ENCODE assay signal across 8 mouse cellular contexts in genomic region chr6:30300901-30301300, GRCm38 (mm10). TPM values are rescaled to one million over a fixed set of nuclear protein-coding genes. Genes with fewer than 3 reads are reported as not detected.
DNase-seq lines count a peak whose midpoint lies in the region; ATAC-seq and TF ChIP-seq lines count a peak whose summit lies in the region.

No protein-coding gene starts in this region.

- H3K4me2 ChIP-seq in embryonic facial prominence, embryonic 11.5 days (ENCODE audit: low read depth, low read length), result peak overlapping the region; percentile 86
- peak overlapping the region; percentile 92 for H3K4me2 ChIP-seq in hindbrain, embryonic 16.5 days (ENCODE audit: low read length)
- H3K4me2 ChIP-seq in lung, postnatal 0 days (replicated peaks; ENCODE audit: low read depth, low read length), result peak overlapping the region; percentile 71

- H3K4me3 ChIP-seq in embryonic facial prominence, embryonic 11.5 days (ENCODE audit: low read depth, low read length), result peak overlapping the region; percentile 79
- peak overlapping the region; percentile 77 for H3K4me3 ChIP-seq in hindbrain, embryonic 16.5 days (ENCODE audit: low read length)
- H3K4me3 ChIP-seq in lung, postnatal 0 days (ENCODE audit: low read depth, low read length), result peak overlapping the region; percentile 80

- H3K4me1 ChIP-seq in embryonic facial prominence, embryonic 11.5 days (ENCODE audit: control insufficient read depth, insufficient read depth, low read length), result peaks cover 4% of the 10 kb centered on the region
- H3K4me1 ChIP-seq in hindbrain, embryonic 16.5 days (ENCODE audit: control insufficient read depth, insufficient read depth, low read depth, low read length), result peaks cover 24% of the 10 kb centered on the region
- H3K4me1 ChIP-seq in lung, postnatal 0 days (ENCODE audit: insufficient read depth, low read depth, low read length), result peaks cover 4% of the 10 kb centered on the region

- DNase-seq in cerebellum, postnatal 10 days, result peak; percentile 12 to 23
- no peak for DNase-seq in cerebellum, adult 11-12 months
- peak; percentile 70 for DNase-seq in 416B (ENCODE audit: low read depth)
- peak; percentile 24 for DNase-seq in embryonic facial prominence, embryonic 11.5 days (ENCODE audit: low spot score)
- peak; percentile 78 for DNase-seq in lung, postnatal 0 days (ENCODE audit: low spot score)
- DNase-seq in layer of hippocampus, adult 11-12 months (ENCODE audit: low spot score), result no peak

- H3K36me3 ChIP-seq in embryonic facial prominence, embryonic 11.5 days (replicated peaks; ENCODE audit: control insufficient read depth, insufficient read depth, low read depth, low read length), result no peaks in the 10 kb centered on the region
- no peaks in the 10 kb centered on the region for H3K36me3 ChIP-seq in hindbrain, embryonic 16.5 days (ENCODE audit: control insufficient read depth, insufficient read depth, low read length)
- H3K36me3 ChIP-seq in lung, postnatal 0 days (ENCODE audit: insufficient read depth, low read length), result 0 out of 2 replicates have a peak, but pooled peaks cover 3% of the 10 kb centered on the region

- peak overlapping the region; percentile 25 for H3K9ac ChIP-seq in embryonic facial prominence, embryonic 11.5 days (replicated peaks; ENCODE audit: low read length)
- H3K9ac ChIP-seq in hindbrain, embryonic 16.5 days (ENCODE audit: low read depth, low read length), result peak overlapping the region; percentile 55
- H3K9ac ChIP-seq in lung, postnatal 0 days (replicated peaks; ENCODE audit: low read depth), result peak overlapping the region; percentile 34

- 2% methylated on average over 7 of the region's 7 CpGs for WGBS in embryonic facial prominence, embryonic 11.5 days
- WGBS in hindbrain, embryonic 16.5 days, result 4% methylated on average over 7 of the region's 7 CpGs
- WGBS in lung, postnatal 0 days, result 6% methylated on average over 7 of the region's 7 CpGs

- H3K27ac ChIP-seq in embryonic facial prominence, embryonic 11.5 days (replicated peaks; ENCODE audit: low read depth, low read length), result peak overlapping the region; percentile 78
- H3K27ac ChIP-seq in hindbrain, embryonic 16.5 days (ENCODE audit: low read depth, low read length), result peak overlapping the region; percentile 44
- peak overlapping the region; percentile 91 for H3K27ac ChIP-seq in lung, postnatal 0 days (ENCODE audit: low read length)

- ATAC-seq in embryonic facial prominence, embryonic 11.5 days (replicated peaks; ENCODE audit: insufficient number of reproducible peaks, low FRiP score, low TSS enrichment, low read depth), result no peak
- no peak for ATAC-seq in hindbrain, embryonic 16.5 days
- ATAC-seq in lung, postnatal 0 days, result peak; percentile 20
- no peak for ATAC-seq in activated CD4-positive, CD25-positive, alpha-beta regulatory T cell, adult 4 months

- no peak for TF ChIP-seq CTCF in lung, postnatal 0 days (IDR thresholded peaks at IDR 0.05)

- H3K27me3 ChIP-seq in embryonic facial prominence, embryonic 11.5 days (ENCODE audit: control insufficient read depth, insufficient read depth, low read length), result no peaks in the 10 kb centered on the region
- no peaks in the 10 kb centered on the region for H3K27me3 ChIP-seq in hindbrain, embryonic 16.5 days (replicated peaks; ENCODE audit: control insufficient read depth, insufficient read depth, low read length)
- H3K27me3 ChIP-seq in lung, postnatal 0 days (replicated peaks; ENCODE audit: insufficient read depth, low read length), result no peaks in the 10 kb centered on the region

- peak; percentile 25; the same call in 1 of the 2 replicates for TF ChIP-seq EP300 in lung, postnatal 0 days (IDR thresholded peaks at IDR 0.05)

- no peaks in the 10 kb centered on the region for H3K9me3 ChIP-seq in embryonic facial prominence, embryonic 11.5 days (replicated peaks; ENCODE audit: control insufficient read depth, low read length)
- no peaks in the 10 kb centered on the region for H3K9me3 ChIP-seq in hindbrain, embryonic 16.5 days (ENCODE audit: control insufficient read depth, low read length)
- H3K9me3 ChIP-seq in lung, postnatal 0 days (ENCODE audit: low read length), result no peaks in the 10 kb centered on the region

RNA-seq across cellular contexts. Expression of gene Ube2h, which starts 3.4 kb away (rescaled TPM):
- 48.4 and 52.4 TPM in 2 replicates for polyA plus RNA-seq in embryonic facial prominence, embryonic 11.5 days (2014; fragmentation: Nextera tagmentation; extraction: Ambion mirVana)
- polyA plus RNA-seq in hindbrain, embryonic 16.5 days (2015; fragmentation: Nextera tagmentation; extraction: Ambion mirVana), result 53.1 and 55.6 TPM in 2 replicates
- polyA plus RNA-seq in lung, postnatal 0 days (2015; fragmentation: Nextera tagmentation; extraction: Ambion mirVana), result 34.5 and 40.3 TPM in 2 replicates
- 100 to 1,000 TPM; 117 to 152 TPM for polyA plus RNA-seq in activated CD4-positive, CD25-positive, alpha-beta regulatory T cell, adult 4 months (2017; shearing (Covaris generic))

Comparison
In these comparisons a context has a peak if more than half of its experiments do, and no peak if none do; other contexts are left out.
1. DNase-seq: peak in cerebellum, postnatal 10 days (2 of 2), 416B (single experiment), embryonic facial prominence, embryonic 11.5 days (single experiment) and lung, postnatal 0 days (single experiment); none in cerebellum, adult 11-12 months (single experiment) and layer of hippocampus, adult 11-12 months (single experiment).
2. Peak in every context shown above with its lines, with median percentiles within 50 percentile points of each other: H3K27ac ChIP-seq, H3K4me2 ChIP-seq, H3K4me3 ChIP-seq and H3K9ac ChIP-seq.